Mouse (Mus musculus) heart, embryonic 12.5 days (tissue): ENCODE results near the gene Olfr43. TPM values are rescaled to one million over a fixed set of nuclear protein-coding genes. Genes with fewer than 3 reads are reported as not detected.

Source experiments
- ATAC-seq: fragments of 200-750 bp; cut with Nextera tagmentation; 2 replicates; pipeline ENCODE4 v1.8.0; 2017; ENCODE audit warnings: moderate TSS enrichment, moderate library complexity; ENCODE audit not compliant: insufficient number of reproducible peaks, low FRiP score
- H3K27ac ChIP-seq: fragments of 300-500 bp; sonication (generic); 2 replicates; pipeline ENCODE4 v1.5.1; 2016; ENCODE audit warnings: mild to moderate bottlenecking, moderate library complexity; ENCODE audit not compliant: poor library complexity, severe bottlenecking
- H3K27me3 ChIP-seq: fragments of 300-500 bp; sonication (generic); replicated peaks from 2 replicates; pipeline ENCODE4 v1.6.1; 2016; ENCODE audit warnings: mild to moderate bottlenecking, moderate library complexity
- H3K36me3 ChIP-seq: fragments of 300-500 bp; sonication (generic); 2 replicates; pipeline ENCODE4 v1.6.1; 2016; ENCODE audit warnings: mild to moderate bottlenecking, moderate library complexity
- H3K4me1 ChIP-seq: fragments of 300-500 bp; sonication (generic); replicated peaks from 2 replicates; pipeline ENCODE4 v1.6.1; 2016; ENCODE audit warnings: mild to moderate bottlenecking
- H3K4me2 ChIP-seq: fragments of 300-500 bp; sonication (generic); 2 replicates; pipeline ENCODE4 v1.6.1; 2016; ENCODE audit warnings: mild to moderate bottlenecking, moderate library complexity
- H3K4me3 ChIP-seq: fragments of 300-500 bp; sonication (generic); 2 replicates; pipeline ENCODE4 v1.5.1; 2016; ENCODE audit warnings: mild to moderate bottlenecking
- H3K9ac ChIP-seq: fragments of 300-500 bp; sonication (generic); 2 replicates; pipeline ENCODE4 v1.6.1; 2016; ENCODE audit warnings: mild to moderate bottlenecking, moderate library complexity
- H3K9me3 ChIP-seq: fragments of 300-500 bp; sonication (generic); replicated peaks from 2 replicates; pipeline ENCODE4 v1.6.1; 2016; ENCODE audit warnings: mild to moderate bottlenecking, moderate library complexity
- WGBS: fragments of 180-500 bp; shearing (Covaris S2); methylation state at CpG from one replicate; pipeline ENCODE4 v1.1.7; 2016; 5-methylcytosine and 5-hydroxymethylcytosine counted together
- polyA plus RNA-seq: library from polyadenylated mRNA; unstranded; fragments of >200 nt; fragmentation: Nextera tagmentation; extraction: Ambion mirVana; gene quantifications from 2 replicates; pipeline ENCODE4 v1.2.1, GENCODE M21; 2016

Gene Olfr43
- not detected in 2 replicates for polyA plus RNA-seq

- WGBS, result 47% methylated on average over 1 of the region's 1 CpGs
- no peaks in the 10 kb centered on the region for H3K4me1 ChIP-seq
- H3K9me3 ChIP-seq, result peaks cover 10% of the 10 kb centered on the region
Observed at GRCm38 (mm10) chr11:74211279-74211678, at the start of gene Olfr43. TSS of gene Olfr43 (minus strand) at chr11:74211379.

GRCm38 (mm10) chr11:74259508-74259907 is 48.3 kb upstream of the Olfr43 start, which contains the start of gene Olfr406:
TSS of gene Olfr406 (plus strand) at chr11:74259808.
- ATAC-seq, result no peak
- Histone ChIP-seq H3K4me3 (no peak within 1 kb of the TSS), H3K4me1 (no peaks in the 10 kb centered on the region), H3K9me3 (peaks cover 27% of the 10 kb centered on the region; the same call in 1 of the 2 replicates), H3K36me3 (no peaks in the 10 kb centered on the region), H3K27ac (no peak within 1 kb of the TSS), H3K4me2 (no peak within 1 kb of the TSS), H3K27me3 (no peaks in the 10 kb centered on the region), H3K9ac (no peak within 1 kb of the TSS)
- 39% methylated on average over 2 of the region's 2 CpGs for WGBS

More at GRCm38 (mm10) chr11:74211279-74211678, at the start of gene Olfr43:
- H3K4me2 ChIP-seq, result no peak within 1 kb of the TSS
- no peaks in the 10 kb centered on the region for H3K27me3 ChIP-seq
- no peak within 1 kb of the TSS for H3K9ac ChIP-seq
- no peak within 1 kb of the TSS for H3K27ac ChIP-seq
- H3K4me3 ChIP-seq, result no peak within 1 kb of the TSS
- no peak for ATAC-seq
- no peaks in the 10 kb centered on the region for H3K36me3 ChIP-seq

GRCm38 (mm10) chr11:74241201-74241600 is 30.0 kb upstream of the Olfr43 start:
- H3K9ac ChIP-seq, result no peak overlapping the region
- no peaks in the 10 kb centered on the region for H3K27me3 ChIP-seq
- H3K4me1 ChIP-seq, result no peaks in the 10 kb centered on the region
- WGBS, result 82% methylated on average over 3 of the region's 3 CpGs
- no peak overlapping the region for H3K4me2 ChIP-seq
- H3K9me3 ChIP-seq, result peaks cover 26% of the 10 kb centered on the region
- H3K27ac ChIP-seq, result no peak overlapping the region
- H3K4me3 ChIP-seq, result no peak overlapping the region
- ATAC-seq, result no peak
- H3K36me3 ChIP-seq, result no peaks in the 10 kb centered on the region

GRCm38 (mm10) chr11:74185949-74186348 is 25.2 kb downstream of the Olfr43 start, which contains the start of gene Olfr403:
TSS of gene Olfr403 (plus strand) at chr11:74186249.
- Histone ChIP-seq H3K9ac (no peak within 1 kb of the TSS), H3K4me2 (no peak within 1 kb of the TSS), H3K4me3 (no peak within 1 kb of the TSS), H3K36me3 (no peaks in the 10 kb centered on the region), H3K27ac (no peak within 1 kb of the TSS), H3K9me3 (peaks cover 22% of the 10 kb centered on the region), H3K4me1 (no peaks in the 10 kb centered on the region), H3K27me3 (no peaks in the 10 kb centered on the region)
- ATAC-seq, result no peak

GRCm38 (mm10) chr11:74183745-74184144 is 27.4 kb downstream of the Olfr43 start:
- ATAC-seq, result no peak
- H3K4me2 ChIP-seq, result no peak overlapping the region
- WGBS, result 74% methylated on average over 4 of the region's 4 CpGs

GRCm38 (mm10) chr11:74183168-74183567 is 28.0 kb downstream of the Olfr43 start:
- Histone ChIP-seq H3K36me3 (no peaks in the 10 kb centered on the region), H3K27me3 (no peaks in the 10 kb centered on the region), H3K4me1 (no peaks in the 10 kb centered on the region), H3K9ac (no peak overlapping the region), H3K4me2 (no peak overlapping the region), H3K27ac (no peak overlapping the region), H3K4me3 (no peak overlapping the region), H3K9me3 (peaks cover 25% of the 10 kb centered on the region)
- ATAC-seq, result no peak
- WGBS, result 74% methylated on average over 4 of the region's 4 CpGs

More at GRCm38 (mm10) chr11:74183745-74184144, 27.4 kb downstream of the Olfr43 start:
- no peak overlapping the region for H3K9ac ChIP-seq
- no peak overlapping the region for H3K27ac ChIP-seq
- no peak overlapping the region for H3K4me3 ChIP-seq
- H3K9me3 ChIP-seq, result peaks cover 25% of the 10 kb centered on the region
- no peaks in the 10 kb centered on the region for H3K4me1 ChIP-seq
- H3K27me3 ChIP-seq, result no peaks in the 10 kb centered on the region
- no peaks in the 10 kb centered on the region for H3K36me3 ChIP-seq

GRCm38 (mm10) chr11:74168771-74169170 is 42.4 kb downstream of the Olfr43 start:
- Histone ChIP-seq H3K36me3 (no peaks in the 10 kb centered on the region), H3K9me3 (peaks cover 8% of the 10 kb centered on the region), H3K4me1 (no peaks in the 10 kb centered on the region), H3K27me3 (no peaks in the 10 kb centered on the region), H3K4me2 (no peak overlapping the region), H3K4me3 (no peak overlapping the region), H3K9ac (no peak overlapping the region), H3K27ac (no peak overlapping the region)
- no peak for ATAC-seq

Other genes with a start within 250 kb of the Olfr43 start
- gene Olfr398, start 221.0 kb downstream of the Olfr43 start, polyA plus RNA-seq, result not detected in 2 replicates
- gene Olfr139, start 154.8 kb downstream of the Olfr43 start, polyA plus RNA-seq, result not detected in 2 replicates
- not detected in 2 replicates for gene Olfr399, start 154.8 kb downstream of the Olfr43 start, polyA plus RNA-seq
- not detected in 2 replicates for gene Zfp616, start 141.4 kb downstream of the Olfr43 start, polyA plus RNA-seq
- gene Olfr401, start 97.7 kb downstream of the Olfr43 start, polyA plus RNA-seq, result not detected in 2 replicates
- gene Olfr402, start 57.9 kb downstream of the Olfr43 start, polyA plus RNA-seq, result not detected in 2 replicates
- gene Olfr403, start 25.1 kb downstream of the Olfr43 start, polyA plus RNA-seq, result not detected in 2 replicates
- gene Olfr406, start 48.4 kb upstream of the Olfr43 start, polyA plus RNA-seq, result not detected in 2 replicates
- not detected in 2 replicates for gene Olfr59, start 72.4 kb upstream of the Olfr43 start, polyA plus RNA-seq
- gene Olfr410, start 126.7 kb upstream of the Olfr43 start, polyA plus RNA-seq, result not detected in 2 replicates
- not detected in 2 replicates for gene Olfr411, start 141.3 kb upstream of the Olfr43 start, polyA plus RNA-seq
- gene Olfr412, start 150.7 kb upstream of the Olfr43 start, polyA plus RNA-seq, result not detected in 2 replicates